Mouse (Mus musculus) intestine, postnatal 0 days (tissue): Measurements from ENCODE around the gene Coch. TPM values are rescaled to one million over a fixed set of nuclear protein-coding genes. Genes with fewer than 3 reads are reported as not detected.

Experiments
- ATAC-seq: fragments of 200-750 bp; cut with Nextera tagmentation; 2 replicates; pipeline ENCODE4 v1.8.0; 2017; ENCODE audit warnings: mild to moderate bottlenecking, moderate TSS enrichment, moderate library complexity
- H3K27ac ChIP-seq: fragments of 300-500 bp; sonication (generic); 2 replicates; pipeline ENCODE4 v1.5.1; 2014; ENCODE audit warnings: mild to moderate bottlenecking, low read depth, low read length, moderate library complexity
- H3K27me3 ChIP-seq: fragments of 300-500 bp; sonication (generic); replicated peaks from 2 replicates; pipeline ENCODE4 v1.6.1; 2014; ENCODE audit warnings: low read length, mixed read lengths; ENCODE audit not compliant: control insufficient read depth, insufficient read depth
- H3K36me3 ChIP-seq: fragments of 300-500 bp; sonication (generic); 2 replicates; pipeline ENCODE4 v1.6.1; 2014; ENCODE audit warnings: mild to moderate bottlenecking, moderate library complexity; ENCODE audit not compliant: control insufficient read depth, insufficient read depth
- H3K4me1 ChIP-seq: fragments of 300-500 bp; sonication (generic); replicated peaks from 2 replicates; pipeline ENCODE4 v1.6.1; 2014; ENCODE audit warnings: antibody characterized with exemption, low read length, mixed read lengths; ENCODE audit not compliant: control insufficient read depth, insufficient read depth
- H3K4me2 ChIP-seq: fragments of 300-500 bp; sonication (generic); replicated peaks from 2 replicates; pipeline ENCODE4 v1.6.1; 2014; ENCODE audit warnings: low read depth, mild to moderate bottlenecking, moderate library complexity
- H3K4me3 ChIP-seq: fragments of 300-500 bp; sonication (generic); 2 replicates; pipeline ENCODE4 v1.5.1; 2014; ENCODE audit warnings: low read depth, low read length
- H3K9ac ChIP-seq: fragments of 300-500 bp; sonication (generic); 2 replicates; pipeline ENCODE4 v1.6.1; 2014; ENCODE audit warnings: mild to moderate bottlenecking, low read depth, low read length
- H3K9me3 ChIP-seq: fragments of 300-500 bp; sonication (generic); 2 replicates; pipeline ENCODE4 v1.6.1; 2016; ENCODE audit warnings: mixed run types; ENCODE audit not compliant: control insufficient read depth
- CTCF ChIP-seq: sonication (generic); IDR thresholded peaks from 2 replicates; pipeline ENCODE4 v1.5.1; 2016; ENCODE audit warnings: low read depth, mild to moderate bottlenecking, control low read depth, antibody characterized with exemption, moderate library complexity
- WGBS: fragments of 180-500 bp; shearing (Covaris S2); extraction: QIAGEN DNeasy Blood & Tissue Kit; methylation state at CpG from one replicate; pipeline ENCODE4 v1.1.7; 2014; 5-methylcytosine and 5-hydroxymethylcytosine counted together
- polyA plus RNA-seq: library from polyadenylated mRNA; unstranded; fragments of >200 nt; fragmentation: Nextera tagmentation; extraction: Ambion mirVana; gene quantifications from 2 replicates; pipeline ENCODE4 v1.2.1, GENCODE M21; 2015

Gene Coch
- polyA plus RNA-seq = 0.71 and 0.89 TPM in 2 replicates

- Histone ChIP-seq H3K4me3 (peak within 1 kb of the TSS; percentile 59), H3K27me3 (peaks cover 49% of the 10 kb centered on the region), H3K36me3 (no peaks in the 10 kb centered on the region), H3K27ac (no peak within 1 kb of the TSS), H3K4me2 (peak within 1 kb of the TSS; percentile 97), H3K9me3 (no peaks in the 10 kb centered on the region), H3K4me1 (peaks cover 15% of the 10 kb centered on the region; the same call in 1 of the 2 replicates), H3K9ac (peak within 1 kb of the TSS; percentile 34; the same call in 1 of the 2 replicates)
- TF ChIP-seq CTCF = 0 out of 2 replicates have a peak, but pooled peaks have one; percentile 1
- under 1% methylated on average over 75 of the region's 79 CpGs for WGBS
- peak; percentile 33; the same call in 1 of the 2 replicates for ATAC-seq
Measured at GRCm38 (mm10) chr12:51593229-51594029, at the start of gene Coch. TSS of gene Coch (plus strand) at chr12:51593341.

- ATAC-seq = no peak
- no peak overlapping the region for H3K4me2 ChIP-seq
- H3K27ac ChIP-seq = no peak overlapping the region
- no peaks in the 10 kb centered on the region for H3K4me1 ChIP-seq
- no peaks in the 10 kb centered on the region for H3K36me3 ChIP-seq
- WGBS = 74% methylated on average over 9 of the region's 9 CpGs
- no peak overlapping the region for H3K9ac ChIP-seq
- no peak overlapping the region for H3K4me3 ChIP-seq
- no peaks in the 10 kb centered on the region for H3K27me3 ChIP-seq
- TF ChIP-seq CTCF = no peak
- no peaks in the 10 kb centered on the region for H3K9me3 ChIP-seq
Measured at GRCm38 (mm10) chr12:51543402-51543960, 49.7 kb upstream of the Coch start.

GRCm38 (mm10) chr12:51555041-51555440 lies 38.1 kb upstream of the Coch start:
- Histone ChIP-seq H3K27me3 (no peaks in the 10 kb centered on the region), H3K4me3 (no peak overlapping the region), H3K9me3 (no peaks in the 10 kb centered on the region), H3K4me2 (no peak overlapping the region), H3K27ac (no peak overlapping the region), H3K36me3 (no peaks in the 10 kb centered on the region), H3K4me1 (no peaks in the 10 kb centered on the region), H3K9ac (no peak overlapping the region)
- WGBS = 80% methylated on average over 1 of the region's 1 CpGs
- no peak for ATAC-seq
- no peak for TF ChIP-seq CTCF

- no peak for ATAC-seq
- no peak overlapping the region for H3K4me2 ChIP-seq
- H3K4me1 ChIP-seq = no peaks in the 10 kb centered on the region
- H3K36me3 ChIP-seq = no peaks in the 10 kb centered on the region
- H3K9me3 ChIP-seq = no peaks in the 10 kb centered on the region
- H3K9ac ChIP-seq = no peak overlapping the region
- no peak for TF ChIP-seq CTCF
- H3K4me3 ChIP-seq = no peak overlapping the region
- H3K27me3 ChIP-seq = no peaks in the 10 kb centered on the region
- no peak overlapping the region for H3K27ac ChIP-seq
- 60% methylated on average over 9 of the region's 9 CpGs for WGBS
Measured at GRCm38 (mm10) chr12:51561416-51561815, 31.7 kb upstream of the Coch start.

GRCm38 (mm10) chr12:51567225-51567624 lies 25.9 kb upstream of the Coch start:
- no peak overlapping the region for H3K4me3 ChIP-seq
- TF ChIP-seq CTCF = no peak
- H3K9ac ChIP-seq = no peak overlapping the region
- no peaks in the 10 kb centered on the region for H3K9me3 ChIP-seq
- 82% methylated on average over 7 of the region's 7 CpGs for WGBS
- no peaks in the 10 kb centered on the region for H3K4me1 ChIP-seq
- no peak for ATAC-seq
- no peaks in the 10 kb centered on the region for H3K27me3 ChIP-seq
- no peak overlapping the region for H3K4me2 ChIP-seq
- H3K36me3 ChIP-seq = no peaks in the 10 kb centered on the region
- no peak overlapping the region for H3K27ac ChIP-seq

GRCm38 (mm10) chr12:51569472-51569871 lies 23.7 kb upstream of the Coch start:
- Histone ChIP-seq H3K9ac (no peak overlapping the region), H3K4me2 (no peak overlapping the region), H3K9me3 (no peaks in the 10 kb centered on the region), H3K27me3 (no peaks in the 10 kb centered on the region), H3K4me3 (no peak overlapping the region), H3K27ac (no peak overlapping the region), H3K4me1 (no peaks in the 10 kb centered on the region), H3K36me3 (no peaks in the 10 kb centered on the region)
- TF ChIP-seq CTCF = no peak
- ATAC-seq = no peak
- 84% methylated on average over 8 of the region's 8 CpGs for WGBS
